ENCODE assay signal across 35 mouse cellular contexts in the genomic region with DNA sequence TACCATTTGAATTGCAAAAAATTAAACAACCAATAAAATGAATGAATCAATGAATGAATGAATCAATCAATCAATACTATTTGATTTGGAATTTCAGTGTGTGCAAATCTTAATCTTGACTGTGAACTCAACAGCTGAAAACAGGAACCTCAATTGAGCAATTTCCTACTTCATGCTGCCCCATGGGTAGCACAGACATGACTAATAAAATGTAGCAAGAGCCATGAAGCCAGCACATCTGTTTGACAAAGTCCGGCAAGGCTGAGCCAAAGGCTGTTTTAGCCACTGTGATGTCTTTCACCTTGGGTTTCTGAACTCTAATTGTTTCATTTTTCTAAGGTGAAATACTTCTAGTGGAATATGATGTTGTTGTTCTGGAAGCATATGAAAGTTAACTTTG. TPM values are rescaled to one million over a fixed set of nuclear protein-coding genes. Genes with fewer than 3 reads are reported as not detected.
DNase-seq lines count a peak whose midpoint lies in the region; ATAC-seq and TF ChIP-seq lines count a peak whose summit lies in the region.
"Had no signal": no experiment of that assay in that cellular context is flagged by ENCODE, and none has a peak within 500 bp of the region (broad histone marks: within the 10 kb centered on the region; RNA-seq: fewer than 3 reads in every experiment).

No protein-coding gene starts in this region.

- no peak overlapping the region for H3K4me3 ChIP-seq in lung, postnatal 0 days (ENCODE audit: low read depth, low read length)
- no peak overlapping the region for H3K4me3 ChIP-seq in macrophage (ENCODE audit: inconsistent target)
- H3K4me3 ChIP-seq: embryonic facial prominence, embryonic 10.5 days; embryonic facial prominence, embryonic 13.5 days; erythroblast, embryonic 14.5 days; forebrain, embryonic 12.5 days; forebrain, embryonic 15.5 days; gastrocnemius, adult 2 months; heart, embryonic 13.5 days had no signal

- H3K79me2 ChIP-seq in macrophage (ENCODE audit: inconsistent target): no peaks in the 10 kb centered on the region

- WGBS in lung, postnatal 0 days: 92% methylated on average over 1 of the region's 1 CpGs
- 20% methylated on average over 1 of the region's 1 CpGs for WGBS in macrophage (ENCODE audit: missing documents)

- 0 out of 2 replicates have a peak, but pooled peaks cover 2% of the 10 kb centered on the region for H3K9me3 ChIP-seq in lung, postnatal 0 days (ENCODE audit: low read length)
- H3K9me3 ChIP-seq: G1E had no signal

- peak; percentile 13 for DNase-seq in lung, postnatal 0 days (ENCODE audit: low spot score)
- no peak for DNase-seq in lung, postnatal 4 days
- DNase-seq in 416B (ENCODE audit: low read depth): peak; percentile 51
- no peak for DNase-seq in cerebellum, postnatal 14 days
- DNase-seq in frontal cortex, adult 2 months (ENCODE audit: extremely low spot score in 1 of 2, low spot score in 1 of 2): no peak
- no peak for DNase-seq in cerebellum, adult 8-10 months
- DNase-seq: adrenal gland, postnatal 10 days; adrenal gland, postnatal 36 days; B cell, adult 2 months; cerebellum, adult 11-12 months; cerebellum, adult 9-10 months; cerebellum, postnatal 25 days; embryo, embryonic 11 days; gastrocnemius, adult 2 months; gastrocnemius, postnatal 14 days; heart, adult 18-20 months; heart, postnatal 14 days; heart, postnatal 4 days had no signal

- TF ChIP-seq EP300 in lung, postnatal 0 days (IDR thresholded peaks at IDR 0.05): no peak

- H3K4me1 ChIP-seq in lung, postnatal 0 days (ENCODE audit: insufficient read depth, low read depth, low read length): no peaks in the 10 kb centered on the region
- H3K4me1 ChIP-seq: embryonic facial prominence, embryonic 10.5 days; embryonic facial prominence, embryonic 13.5 days; forebrain, embryonic 12.5 days; forebrain, embryonic 15.5 days; heart, embryonic 13.5 days had no signal

- H3K4me2 ChIP-seq in lung, postnatal 0 days (replicated peaks; ENCODE audit: low read depth, low read length): no peak overlapping the region
- H3K4me2 ChIP-seq: embryonic facial prominence, embryonic 13.5 days; forebrain, embryonic 12.5 days; forebrain, embryonic 15.5 days; heart, embryonic 13.5 days; hindbrain, embryonic 14.5 days had no signal

- H3K9ac ChIP-seq in lung, postnatal 0 days (replicated peaks; ENCODE audit: low read depth): no peak overlapping the region
- H3K9ac ChIP-seq: embryonic facial prominence, embryonic 13.5 days; forebrain, embryonic 12.5 days; forebrain, embryonic 15.5 days; heart, embryonic 13.5 days; hindbrain, embryonic 14.5 days had no signal

- TF ChIP-seq CTCF in lung, postnatal 0 days (IDR thresholded peaks at IDR 0.05): no peak

- H3K27ac ChIP-seq in lung, postnatal 0 days (ENCODE audit: low read length): no peak overlapping the region
- H3K27ac ChIP-seq in macrophage: peak overlapping the region; percentile 32; the same call in 1 of the 2 replicates
- H3K27ac ChIP-seq: embryonic facial prominence, embryonic 10.5 days; embryonic facial prominence, embryonic 13.5 days; forebrain, embryonic 12.5 days; forebrain, embryonic 15.5 days; gastrocnemius, adult 2 months; heart, embryonic 13.5 days; hindbrain, embryonic 14.5 days; hindbrain, postnatal 0 days had no signal

- no peak for ATAC-seq in lung, postnatal 0 days
- ATAC-seq in monocyte, adult 5-6 weeks (replicated peaks; ENCODE audit: insufficient number of reproducible peaks, low FRiP score, low TSS enrichment, poor library complexity, severe bottlenecking): peak; percentile 78
- ATAC-seq: forebrain, embryonic 15.5 days; hindbrain, postnatal 0 days; inflammation-experienced regulatory T-cells, adult 6 months; Patski had no signal

- H3K27me3 ChIP-seq in lung, postnatal 0 days (replicated peaks; ENCODE audit: insufficient read depth, low read length): no peaks in the 10 kb centered on the region
- H3K27me3 ChIP-seq: CH12.LX; embryonic facial prominence, embryonic 13.5 days; forebrain, embryonic 12.5 days; forebrain, embryonic 15.5 days; heart, embryonic 13.5 days; Patski had no signal

- no peaks in the 10 kb centered on the region for H3K36me3 ChIP-seq in lung, postnatal 0 days (ENCODE audit: insufficient read depth, low read length)
- H3K36me3 ChIP-seq in macrophage (ENCODE audit: inconsistent target): no peaks in the 10 kb centered on the region
- H3K36me3 ChIP-seq: embryonic facial prominence, embryonic 10.5 days; embryonic facial prominence, embryonic 13.5 days; forebrain, embryonic 12.5 days; forebrain, embryonic 15.5 days; G1E; heart, embryonic 13.5 days had no signal

RNA-seq across cellular contexts. Expression of a gene that starts 1.6 kb away (rescaled TPM):
- polyA plus RNA-seq in lung, postnatal 0 days (2015; fragmentation: Nextera tagmentation; extraction: Ambion mirVana): 10.4 and 11.7 TPM in 2 replicates
- total RNA-seq in macrophage (2018; cell fraction: chromatin; rRNA removed): 1 to 10 TPM in 20 of 26 experiments, under 1 TPM in 1, not detected in 5; 1.00 to 7.0 (median 3.1) TPM
- total RNA-seq in macrophage (2018; cell fraction: cytosol; rRNA removed): 1 to 10 TPM; 1.6 to 6.3 (median 3.7) TPM
- total RNA-seq in macrophage (2018; cell fraction: nucleus; rRNA removed): 10 to 100 TPM in 3 of 26 experiments, 1 to 10 TPM in 22, under 1 TPM in 1; 0.65 to 16.1 (median 4.7) TPM
- polyA plus RNA-seq in macrophage (2018): 3.5 to 5.6 TPM (median 3.9 TPM) in 3 replicates
- 216 to 310 TPM (median 310 TPM) in 3 replicates for total RNA-seq in monocyte, adult 5-6 weeks (2017)
- not detected in 2 replicates for polyA plus RNA-seq in frontal cortex, adult 2 months (2012; rRNA removed)
- total RNA-seq: CH12.LX; common myeloid progenitor, adult 5-6 weeks; gastrocnemius, adult 2 months; gastrocnemius, postnatal 14 days; heart, adult 18-20 months; hindbrain, postnatal 0 days had no signal
- polyA plus RNA-seq: embryonic facial prominence, embryonic 10.5 days; embryonic facial prominence, embryonic 13.5 days; forebrain, embryonic 12.5 days; forebrain, embryonic 15.5 days; G1E; heart, embryonic 13.5 days; heart, embryonic 16.5 days; hindbrain, embryonic 11.5 days; hindbrain, embryonic 14.5 days; Patski had no signal

Comparison
In these comparisons a context has a peak if more than half of its experiments do, and no peak if none do; other contexts are left out.
1. DNase-seq: peak in lung, postnatal 0 days (single experiment) and 416B (single experiment); none in lung, postnatal 4 days (0 of 2), cerebellum, postnatal 14 days (0 of 2), frontal cortex, adult 2 months (0 of 2) and cerebellum, adult 8-10 months (single experiment).